Mouse (Mus musculus) common myeloid progenitor, adult 5-6 weeks (primary cell): Measurements from ENCODE around the gene Dner. TPM values are rescaled to one million over a fixed set of nuclear protein-coding genes. Genes with fewer than 3 reads are reported as not detected.

Experiments used
- ATAC-seq: replicated peaks from 2 replicates; pipeline ENCODE4 v1.8.0; 2016; ENCODE audit warnings: low read depth, mild to moderate bottlenecking, moderate TSS enrichment, inconsistent platforms; ENCODE audit not compliant: poor library complexity, severe bottlenecking
- total RNA-seq: library from RNA; stranded (forward); fragments of 200-1000, 187-1606 nt; gene quantifications from 2 replicates; pipeline ENCODE4 v1.2.3, GENCODE M21; 2017

Gene Dner
- total RNA-seq, 1 experiment from 2014 or later, result not detected

GRCm38 (mm10) chr1:84550065-84550368 lies 146.0 kb downstream of the Dner start:
- no peak for ATAC-seq

GRCm38 (mm10) chr1:84549367-84550064 lies 146.5 kb downstream of the Dner start:
- no peak for ATAC-seq

GRCm38 (mm10) chr1:84536069-84536468 lies 160.0 kb downstream of the Dner start:
- no peak for ATAC-seq

GRCm38 (mm10) chr1:84525514-84525913 lies 170.5 kb downstream of the Dner start:
- ATAC-seq, result no peak

DNA sequence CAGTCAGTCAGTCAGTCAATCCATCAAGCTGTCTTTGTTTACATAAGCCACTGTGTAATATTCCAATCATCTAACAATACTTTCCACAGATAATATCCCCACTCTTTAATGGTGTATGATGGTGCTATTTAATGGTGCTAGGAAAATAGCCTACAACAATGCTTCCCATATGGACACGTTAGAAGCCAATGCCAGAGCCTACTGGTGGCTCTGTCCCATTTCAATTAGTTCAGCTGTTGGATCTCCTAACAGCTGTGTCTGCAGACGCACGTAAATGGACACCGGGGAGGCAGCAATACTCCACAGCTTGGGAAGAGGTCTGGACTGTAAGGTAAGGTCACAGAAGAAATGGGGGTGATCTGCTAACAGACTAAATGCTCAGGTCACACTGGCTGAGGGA lies 171.6 kb downstream of the Dner start:
- ATAC-seq, result no peak

DNA sequence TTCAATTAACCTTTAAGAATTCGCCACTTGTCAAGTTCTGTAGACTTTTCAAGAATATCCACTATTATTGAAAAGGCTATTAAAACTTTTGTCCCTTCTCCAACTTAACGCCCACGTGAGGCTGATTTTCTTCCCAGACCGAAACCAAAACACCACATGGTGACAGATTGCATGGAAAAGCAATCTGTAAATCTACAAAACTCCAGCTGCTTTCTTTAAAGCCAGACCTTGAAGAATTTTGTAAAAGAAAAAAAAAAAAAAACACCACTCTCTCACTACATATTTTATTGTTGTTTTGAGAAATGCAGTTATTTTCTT lies 173.1 kb downstream of the Dner start:
- no peak for ATAC-seq

- ATAC-seq, result no peak
Measured at GRCm38 (mm10) chr1:84522256-84522962, 173.6 kb downstream of the Dner start.

- no peak for ATAC-seq
Measured at GRCm38 (mm10) chr1:84518347-84518746, 177.7 kb downstream of the Dner start.

DNA sequence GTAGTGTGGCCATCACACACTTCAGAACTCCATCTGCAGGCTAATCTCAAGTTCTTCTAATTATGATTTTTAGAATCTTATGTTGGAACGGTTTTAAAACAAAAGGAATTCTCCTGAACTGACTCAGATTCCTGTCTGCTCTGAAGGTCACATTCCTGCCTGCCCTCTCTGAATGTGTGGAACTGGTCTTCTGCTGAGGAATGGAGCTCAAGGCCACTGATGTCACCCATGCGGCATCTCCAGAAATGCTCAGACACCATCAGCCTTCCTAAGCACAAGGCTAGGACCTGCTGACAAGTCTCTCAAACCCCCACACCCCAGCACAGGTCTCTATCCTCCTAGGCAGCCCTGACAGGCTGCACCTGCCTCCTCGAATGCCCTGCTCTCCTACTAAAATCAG lies 182.8 kb downstream of the Dner start:
- ATAC-seq, result no peak

DNA sequence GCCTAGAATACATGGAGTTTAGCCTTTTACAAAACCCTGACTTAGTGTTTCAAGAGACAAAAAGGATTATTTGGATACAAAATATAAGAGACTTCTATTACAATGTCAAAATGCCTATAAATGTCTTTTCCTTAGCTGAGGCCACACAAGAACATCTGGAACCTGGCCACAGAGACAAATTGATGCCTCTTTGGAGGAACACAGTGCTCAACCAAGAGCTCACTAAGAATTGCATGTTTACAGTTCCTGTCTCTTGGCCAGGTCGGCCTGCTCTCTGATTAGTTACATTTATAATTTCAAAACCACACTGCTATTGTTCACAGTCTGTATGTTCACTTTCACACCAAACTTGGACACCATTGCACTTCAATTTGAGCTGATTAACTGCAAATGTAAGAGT lies 187.5 kb downstream of the Dner start:
- ATAC-seq, result no peak

DNA sequence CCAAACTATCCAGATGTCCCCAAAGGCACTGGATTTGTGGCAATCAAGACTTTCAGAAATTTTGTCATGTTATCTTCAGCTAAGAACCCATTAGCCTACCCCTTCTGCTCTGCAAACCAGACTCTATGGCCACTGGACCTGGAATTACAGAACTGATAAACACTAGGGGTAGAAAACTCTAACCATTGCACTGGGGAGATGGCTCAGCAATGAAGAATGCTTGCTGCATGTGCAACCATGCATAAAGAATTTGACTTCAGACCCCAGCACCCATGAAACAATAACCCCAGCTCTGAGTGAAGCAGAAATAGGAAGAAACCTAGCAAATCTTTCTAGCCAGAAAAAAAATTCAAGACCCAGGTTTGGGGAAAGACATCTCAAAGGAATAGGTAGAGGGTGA lies 188.5 kb downstream of the Dner start:
- no peak for ATAC-seq

DNA sequence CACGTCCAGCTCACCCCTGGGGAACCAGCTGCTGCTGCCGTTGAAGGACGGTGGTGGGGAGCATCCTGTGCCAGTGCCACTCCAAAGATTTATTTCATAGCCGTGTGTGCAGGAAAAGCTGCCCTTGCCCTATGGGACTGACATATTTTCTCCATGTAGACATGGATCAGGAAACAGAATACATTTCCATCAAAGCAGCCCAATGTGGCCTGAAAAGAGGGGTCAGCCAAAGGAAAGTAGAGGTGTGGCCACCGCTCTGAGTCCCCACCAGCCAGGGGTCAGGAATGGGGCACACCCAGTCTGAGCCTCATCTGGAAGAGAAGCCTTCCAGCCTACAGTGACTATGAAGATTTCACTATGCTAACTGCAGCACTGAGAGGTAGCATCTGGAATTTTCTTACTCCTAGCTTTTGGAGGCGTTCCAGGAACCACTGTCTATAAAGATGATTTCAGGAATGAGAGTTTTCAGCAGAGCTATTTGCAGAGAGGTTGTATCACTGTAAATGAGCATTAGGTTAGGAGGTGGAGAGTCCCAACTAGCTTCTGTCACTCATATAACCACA lies 189.0 kb downstream of the Dner start:
- no peak for ATAC-seq

DNA sequence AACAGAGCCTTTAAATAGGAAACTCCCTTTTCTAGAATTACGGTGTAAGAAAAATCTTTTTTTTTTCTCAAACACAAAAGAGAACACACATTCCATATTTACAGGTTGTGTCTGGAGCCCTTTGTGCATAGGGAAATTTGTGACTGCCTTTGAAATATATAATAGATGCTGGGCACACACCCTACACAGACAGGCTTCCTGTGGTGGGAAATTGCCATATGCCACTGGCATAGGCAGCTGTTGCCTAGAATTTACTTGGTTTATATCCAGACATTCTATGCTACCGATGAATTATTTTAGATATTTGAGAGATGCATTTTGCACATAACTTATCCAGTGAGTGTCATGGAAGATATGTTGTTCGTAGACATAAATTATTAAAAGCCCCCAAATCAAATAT lies 195.3 kb downstream of the Dner start:
- no peak for ATAC-seq

- no peak for ATAC-seq
Measured at GRCm38 (mm10) chr1:84491732-84492131, 204.3 kb downstream of the Dner start.

DNA sequence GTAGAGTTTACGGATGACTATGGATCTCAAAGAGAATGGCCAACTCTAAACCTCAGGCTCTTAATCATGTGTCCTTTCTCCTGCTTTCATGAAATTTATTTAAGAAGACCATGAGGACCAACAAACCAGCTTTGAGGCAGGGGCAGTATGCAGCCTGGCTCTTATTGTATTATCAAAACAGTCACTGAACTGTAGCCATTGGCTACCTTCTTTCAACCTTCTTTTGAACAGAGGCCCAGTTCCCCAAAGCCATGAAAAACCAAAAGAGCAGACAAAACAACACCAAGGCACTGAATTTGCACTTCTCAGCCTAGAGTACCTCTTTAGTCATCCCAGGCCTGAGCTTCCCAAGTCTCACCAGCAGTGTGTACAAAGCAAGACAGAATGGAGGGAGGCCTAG lies 207.5 kb downstream of the Dner start:
- ATAC-seq, result no peak

GRCm38 (mm10) chr1:84485066-84485465 lies 211.0 kb downstream of the Dner start:
- ATAC-seq, result no peak

- ATAC-seq, result no peak
Measured at GRCm38 (mm10) chr1:84484577-84484976, 211.4 kb downstream of the Dner start.

DNA sequence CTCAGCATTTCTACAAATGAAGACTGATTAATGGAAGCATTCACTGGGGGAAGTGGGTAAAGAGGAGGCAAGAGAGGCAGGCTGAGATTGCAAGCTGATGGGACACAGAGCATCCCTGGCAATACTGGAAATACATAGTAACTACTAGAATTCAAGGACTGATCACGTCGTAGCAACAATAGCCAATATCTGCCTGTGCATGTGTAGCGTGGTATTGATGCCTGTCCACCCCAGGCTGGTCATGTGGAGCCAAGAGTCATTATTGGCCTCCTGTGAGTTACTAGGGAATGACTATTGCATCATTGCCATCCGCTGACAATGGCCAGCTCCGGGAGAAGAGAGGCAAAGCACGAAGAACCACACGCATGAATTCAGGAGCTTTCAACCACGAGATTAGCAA lies 216.0 kb downstream of the Dner start:
- no peak for ATAC-seq

DNA sequence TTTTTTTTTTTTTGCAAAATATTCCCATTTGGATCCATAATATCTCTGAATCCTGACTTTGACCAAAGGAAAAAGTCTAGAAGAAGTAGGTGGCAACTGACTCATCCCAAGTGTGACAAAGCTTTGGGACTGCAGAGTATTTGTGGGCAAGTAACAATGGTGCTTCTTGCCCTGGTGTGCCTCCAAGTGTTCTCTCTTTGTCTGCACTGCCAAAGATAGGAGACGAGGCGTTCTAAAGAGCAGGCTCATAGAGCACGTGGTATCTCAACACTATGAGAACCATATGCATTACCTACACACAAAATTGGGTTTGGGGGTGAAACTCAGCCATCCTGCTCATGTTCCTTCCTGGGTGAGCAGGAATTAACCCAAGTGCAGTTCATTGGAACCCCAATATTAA lies 221.7 kb downstream of the Dner start:
- ATAC-seq, result no peak

GRCm38 (mm10) chr1:84472260-84472659 lies 223.8 kb downstream of the Dner start:
- ATAC-seq, result no peak

GRCm38 (mm10) chr1:84470342-84470741 lies 225.7 kb downstream of the Dner start:
- ATAC-seq, result no peak

GRCm38 (mm10) chr1:84467664-84468063 lies 228.4 kb downstream of the Dner start:
- no peak for ATAC-seq
